Mouse (Mus musculus): ENCODE results near the gene Gm12169. TPM values are rescaled to one million over a fixed set of nuclear protein-coding genes. Genes with fewer than 3 reads are reported as not detected.

Gene Gm12169
- polyA plus RNA-seq, 1 experiment, result not detected

DNA sequence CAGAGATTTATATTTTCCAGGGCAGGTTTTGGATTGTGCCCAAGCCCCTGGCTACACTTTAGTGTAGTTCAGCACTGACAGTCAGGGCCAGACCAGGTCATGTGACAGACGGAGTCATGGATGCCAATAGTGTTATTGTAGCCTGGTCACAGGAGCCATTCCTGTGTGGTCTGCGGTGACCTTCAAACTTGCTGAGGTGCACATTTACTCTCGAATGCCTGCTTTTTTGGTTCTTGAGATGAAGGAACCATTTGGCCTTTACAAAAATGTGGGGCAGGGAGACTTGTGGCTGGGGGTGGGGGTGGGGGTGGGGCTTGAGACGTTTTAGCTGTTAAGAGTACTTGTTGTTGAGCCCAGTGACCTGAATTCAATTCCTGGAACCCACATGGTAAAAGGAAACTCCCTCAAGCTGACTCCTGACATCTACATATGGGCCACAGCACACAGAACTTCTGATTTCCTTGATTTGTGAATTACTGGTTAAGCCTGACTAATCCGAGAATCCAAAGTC, 54.8 kb downstream of the Gm12169 start:
- no peak for TF ChIP-seq CTCF (IDR thresholded peaks at IDR 0.05; ENCODE audit: insufficient read depth, low read depth, low read length)
- TF ChIP-seq POLR2A (IDR thresholded peaks at IDR 0.05; ENCODE audit: insufficient read depth, low read depth, low read length), result no peak
- Histone ChIP-seq H3K4me1 (ENCODE audit: control insufficient read depth, insufficient read depth, low read length) (no peaks in the 10 kb centered on the region), H3K27ac (ENCODE audit: insufficient read depth, low read depth, low read length) (no peak overlapping the region), H3K4me3 (ENCODE audit: insufficient read depth, low read depth, low read length) (no peak overlapping the region)
- 55% methylated on average over 5 of the region's 5 CpGs for WGBS

DNA sequence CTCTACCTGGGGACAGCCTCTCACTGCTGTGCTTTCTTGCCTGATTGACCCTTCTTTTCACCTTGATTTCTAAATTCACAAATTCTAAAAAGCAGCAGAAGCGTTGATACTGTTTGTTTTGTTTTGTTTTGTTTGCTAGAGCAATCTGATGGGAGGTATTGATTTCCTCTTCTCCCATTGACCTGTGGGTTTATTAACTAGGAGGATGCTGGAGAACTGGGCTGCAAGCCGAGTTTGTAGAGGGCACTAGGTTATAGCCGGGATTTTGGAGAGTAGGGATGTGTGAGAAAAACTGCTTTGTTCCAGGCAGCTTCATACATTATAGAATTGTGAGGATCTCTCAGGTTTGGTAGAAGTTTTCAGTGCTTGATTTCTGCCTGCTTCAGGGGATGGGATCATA, 56.4 kb downstream of the Gm12169 start:
- TF ChIP-seq CTCF (IDR thresholded peaks at IDR 0.05; ENCODE audit: insufficient read depth, low read depth, low read length) (no peak), POLR2A (IDR thresholded peaks at IDR 0.05; ENCODE audit: insufficient read depth, low read depth, low read length) (no peak)
- Histone ChIP-seq H3K4me1 (ENCODE audit: control insufficient read depth, insufficient read depth, low read length) (no peaks in the 10 kb centered on the region), H3K27ac (ENCODE audit: insufficient read depth, low read depth, low read length) (no peak overlapping the region), H3K4me3 (ENCODE audit: insufficient read depth, low read depth, low read length) (no peak overlapping the region)
- WGBS, result 85% methylated on average over 3 of the region's 3 CpGs

DNA sequence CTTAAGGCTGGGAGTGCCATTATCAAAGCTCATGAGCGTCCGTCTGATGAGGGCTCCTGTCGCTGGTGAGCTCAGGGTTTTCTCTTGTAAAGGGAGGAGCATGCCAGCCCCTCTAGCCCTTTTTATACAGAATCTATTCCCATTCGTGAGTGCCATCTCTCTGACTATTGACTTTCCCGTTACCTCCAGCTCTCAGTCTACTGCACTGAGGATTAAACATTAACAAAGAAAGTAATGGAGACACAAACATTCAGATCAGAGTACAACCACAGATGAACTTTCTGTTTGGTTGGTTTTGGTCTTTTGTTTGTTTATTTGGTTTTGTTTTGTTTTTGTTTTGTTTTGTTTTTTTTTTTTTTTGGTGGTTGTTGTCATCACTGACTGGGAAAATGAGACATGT, 58.7 kb downstream of the Gm12169 start:
- no peak overlapping the region for H3K4me3 ChIP-seq (ENCODE audit: insufficient read depth, low read depth, low read length)
- no peak for TF ChIP-seq POLR2A (IDR thresholded peaks at IDR 0.05; ENCODE audit: insufficient read depth, low read depth, low read length)
- no peak for TF ChIP-seq CTCF (IDR thresholded peaks at IDR 0.05; ENCODE audit: insufficient read depth, low read depth, low read length)
- 83% methylated on average over 5 of the region's 5 CpGs for WGBS
- no peak overlapping the region for H3K27ac ChIP-seq (ENCODE audit: insufficient read depth, low read depth, low read length)
- no peaks in the 10 kb centered on the region for H3K4me1 ChIP-seq (ENCODE audit: control insufficient read depth, insufficient read depth, low read length)

Other genes with a start within 250 kb of the Gm12169 start
- 150 TPM in 1 of 2 replicates, not detected in the other for gene Cyfip2, start 211.4 kb upstream of the Gm12169 start, polyA plus RNA-seq (2012; ENCODE audit: insufficient read depth, insufficient read length, low replicate concordance, missing spikeins)
- 94.9 and 202 TPM in 2 replicates for gene Itk, start 134.7 kb upstream of the Gm12169 start, polyA plus RNA-seq (2012; ENCODE audit: insufficient read depth, insufficient read length, low replicate concordance, missing spikeins)
- not detected in 2 replicates for gene Fam71b, start 127.7 kb upstream of the Gm12169 start, polyA plus RNA-seq (2012; ENCODE audit: insufficient read depth, insufficient read length, low replicate concordance, missing spikeins)
- not detected in 2 replicates for gene Med7, start 87.3 kb upstream of the Gm12169 start, polyA plus RNA-seq (2012; ENCODE audit: insufficient read depth, insufficient read length, low replicate concordance, missing spikeins)
- not detected in 2 replicates for gene Havcr2, start 69.3 kb upstream of the Gm12169 start, polyA plus RNA-seq (2012; ENCODE audit: insufficient read depth, insufficient read length, low replicate concordance, missing spikeins)
- not detected in 2 replicates for gene BC053393, start 47.3 kb downstream of the Gm12169 start, polyA plus RNA-seq (2012; ENCODE audit: insufficient read depth, insufficient read length, low replicate concordance, missing spikeins)
- gene Dppa1, start 105.0 kb downstream of the Gm12169 start, polyA plus RNA-seq (2012; ENCODE audit: insufficient read depth, insufficient read length, low replicate concordance, missing spikeins), result not detected in 2 replicates
- gene Timd2, start 182.8 kb downstream of the Gm12169 start, polyA plus RNA-seq (2012; ENCODE audit: insufficient read depth, insufficient read length, low replicate concordance, missing spikeins), result not detected in 2 replicates
- not detected in 2 replicates for gene Havcr1, start 210.9 kb downstream of the Gm12169 start, polyA plus RNA-seq (2012; ENCODE audit: insufficient read depth, insufficient read length, low replicate concordance, missing spikeins)

All from olfactory bulb, adult 2 months (tissue).